Mouse (Mus musculus) macrophage (primary cell): ENCODE data around the gene Arid4b. TPM values are rescaled to one million over a fixed set of nuclear protein-coding genes. Genes with fewer than 3 reads are reported as not detected.

ENCODE experiments used
- H3K27ac ChIP-seq: fragments of 350-480 bp; formaldehyde crosslinking; 2 replicates; pipeline ENCODE4 v1.9.0; 2021
- H3K36me3 ChIP-seq: fragments of 350-480 bp; formaldehyde crosslinking; 2 replicates; pipeline ENCODE4 v1.9.0; 2021; ENCODE audit errors: inconsistent target
- H3K4me3 ChIP-seq: fragments of 350-480 bp; formaldehyde crosslinking; 2 replicates; pipeline ENCODE4 v1.9.0; 2021; ENCODE audit errors: inconsistent target
- H3K79me2 ChIP-seq: fragments of 350-480 bp; formaldehyde crosslinking; 2 replicates; pipeline ENCODE4 v1.9.0; 2021; ENCODE audit errors: inconsistent target
- WGBS: methylation state at CpG from one replicate; pipeline ENCODE4 v1.1.7; 2026; ENCODE audit warnings: inconsistent platforms; ENCODE audit not compliant: missing documents; 5-methylcytosine and 5-hydroxymethylcytosine counted together
- polyA plus RNA-seq: library from polyadenylated mRNA; stranded (reverse); fragments of 250-400 nt; gene quantifications from 3 replicates; pipeline ENCODE4 v1.2.4, GENCODE M21; 2018; ENCODE audit warnings: inconsistent platforms

The Arid4b gene
- polyA plus RNA-seq, 1 experiment from 2014 or later: 17.8 TPM

- Histone ChIP-seq H3K36me3 (no peaks in the 10 kb centered on the region), H3K27ac (no peak overlapping the region), H3K79me2 (peaks cover 100% of the 10 kb centered on the region), H3K4me3 (no peak overlapping the region)
- WGBS: 100% methylated on average over 1 of the region's 1 CpGs
These were observed 11.3 kb downstream of the Arid4b start for GRCm38 (mm10) chr13:14074371-14074770.

- 80% methylated on average over 1 of the region's 1 CpGs for WGBS
- H3K27ac ChIP-seq: no peak overlapping the region
- H3K4me3 ChIP-seq: no peak overlapping the region
- H3K36me3 ChIP-seq: no peaks in the 10 kb centered on the region
- H3K79me2 ChIP-seq: peaks cover 100% of the 10 kb centered on the region
These were observed 12.3 kb downstream of the Arid4b start for GRCm38 (mm10) chr13:14075326-14075725.

- Histone ChIP-seq H3K36me3 (no peaks in the 10 kb centered on the region), H3K27ac (no peak overlapping the region), H3K79me2 (peaks cover 94% of the 10 kb centered on the region), H3K4me3 (no peak overlapping the region)
- 100% methylated on average over 1 of the region's 1 CpGs for WGBS
These were observed 25.6 kb downstream of the Arid4b start for GRCm38 (mm10) chr13:14088669-14089068.

GRCm38 (mm10) chr13:14103026-14103425 is 40.0 kb downstream of the Arid4b start:
- Histone ChIP-seq H3K27ac (no peak overlapping the region), H3K36me3 (no peaks in the 10 kb centered on the region), H3K79me2 (peaks cover 72% of the 10 kb centered on the region; the same call in 1 of the 2 replicates), H3K4me3 (no peak overlapping the region)
- 93% methylated on average over 1 of the region's 1 CpGs for WGBS

GRCm38 (mm10) chr13:14110154-14110873 is 47.3 kb downstream of the Arid4b start:
- Histone ChIP-seq H3K4me3 (no peak overlapping the region), H3K79me2 (peaks cover 84% of the 10 kb centered on the region; the same call in 1 of the 2 replicates), H3K36me3 (no peaks in the 10 kb centered on the region), H3K27ac (no peak overlapping the region)
- WGBS: 97% methylated on average over 2 of the region's 2 CpGs

- Histone ChIP-seq H3K4me3 (no peak overlapping the region), H3K27ac (no peak overlapping the region), H3K36me3 (no peaks in the 10 kb centered on the region), H3K79me2 (peaks cover 88% of the 10 kb centered on the region)
- WGBS: 67% methylated on average over 1 of the region's 1 CpGs
These were observed 48.1 kb downstream of the Arid4b start for GRCm38 (mm10) chr13:14111146-14111545.

GRCm38 (mm10) chr13:14113746-14114528 is 50.9 kb downstream of the Arid4b start:
- WGBS: 98% methylated on average over 4 of the region's 4 CpGs

GRCm38 (mm10) chr13:14115805-14116204 is 52.8 kb downstream of the Arid4b start:
- no peak overlapping the region for H3K27ac ChIP-seq
- H3K79me2 ChIP-seq: peaks cover 72% of the 10 kb centered on the region
- no peaks in the 10 kb centered on the region for H3K36me3 ChIP-seq
- no peak overlapping the region for H3K4me3 ChIP-seq
- WGBS: 93% methylated on average over 2 of the region's 2 CpGs

More at GRCm38 (mm10) chr13:14113746-14114528, 50.9 kb downstream of the Arid4b start:
- H3K36me3 ChIP-seq: no peaks in the 10 kb centered on the region
- H3K4me3 ChIP-seq: no peak overlapping the region
- peaks cover 90% of the 10 kb centered on the region for H3K79me2 ChIP-seq
- H3K27ac ChIP-seq: no peak overlapping the region

- Histone ChIP-seq H3K27ac (no peak overlapping the region), H3K4me3 (no peak overlapping the region), H3K36me3 (peaks cover 13% of the 10 kb centered on the region; the same call in 1 of the 2 replicates), H3K79me2 (no peaks in the 10 kb centered on the region)
- 100% methylated on average over 1 of the region's 1 CpGs for WGBS
These were observed 68.6 kb downstream of the Arid4b start for GRCm38 (mm10) chr13:14131651-14132050.

GRCm38 (mm10) chr13:14142294-14142966 is 79.4 kb downstream of the Arid4b start:
- WGBS: 73% methylated on average over 2 of the region's 2 CpGs
- H3K79me2 ChIP-seq: no peaks in the 10 kb centered on the region

GRCm38 (mm10) chr13:14177989-14178388 is 115.0 kb downstream of the Arid4b start:
- Histone ChIP-seq H3K36me3 (no peaks in the 10 kb centered on the region), H3K4me3 (no peak overlapping the region), H3K79me2 (no peaks in the 10 kb centered on the region), H3K27ac (no peak overlapping the region)
- 91% methylated on average over 1 of the region's 1 CpGs for WGBS

More at GRCm38 (mm10) chr13:14142294-14142966, 79.4 kb downstream of the Arid4b start:
- H3K36me3 ChIP-seq: peaks cover 9% of the 10 kb centered on the region; the same call in 1 of the 2 replicates
- H3K27ac ChIP-seq: no peak overlapping the region
- no peak overlapping the region for H3K4me3 ChIP-seq

- no peaks in the 10 kb centered on the region for H3K36me3 ChIP-seq
- no peak overlapping the region for H3K4me3 ChIP-seq
- WGBS: 97% methylated on average over 3 of the region's 3 CpGs
- H3K79me2 ChIP-seq: no peaks in the 10 kb centered on the region
- no peak overlapping the region for H3K27ac ChIP-seq
These were observed 116.6 kb downstream of the Arid4b start for GRCm38 (mm10) chr13:14179669-14180068.

GRCm38 (mm10) chr13:14245946-14246345 is 182.9 kb downstream of the Arid4b start:
- Histone ChIP-seq H3K4me3 (no peak overlapping the region), H3K79me2 (no peaks in the 10 kb centered on the region), H3K27ac (no peak overlapping the region), H3K36me3 (no peaks in the 10 kb centered on the region)
- 55% methylated on average over 2 of the region's 2 CpGs for WGBS
